Mouse (Mus musculus) cerebellum, adult 2 months (tissue): ENCODE results near the gene Fam222a. TPM values are rescaled to one million over a fixed set of nuclear protein-coding genes. Genes with fewer than 3 reads are reported as not detected.

Experiments used
- DNase-seq, 2 experiments: peaks; one replicate each; pipeline ENCODE4 v3.0.0; 2021
- H3K27ac ChIP-seq: fragments of 200-500 bp; 2 replicates; pipeline ENCODE4 v1.5.1; 2012; ENCODE audit warnings: low read length, control low read depth, inconsistent platforms; ENCODE audit not compliant: insufficient read depth
- H3K27me3 ChIP-seq: fragments of 200-500 bp; 2 replicates; pipeline ENCODE4 v1.6.1; 2012; ENCODE audit warnings: inconsistent platforms, mild to moderate bottlenecking, low read length, moderate library complexity; ENCODE audit not compliant: control insufficient read depth, insufficient read depth
- H3K4me1 ChIP-seq: fragments of 200-500 bp; 2 replicates; pipeline ENCODE4 v1.6.1; 2011; ENCODE audit warnings: low read length; ENCODE audit not compliant: control insufficient read depth, insufficient read depth
- H3K4me3 ChIP-seq: fragments of 200-500 bp; replicated peaks from 2 replicates; pipeline ENCODE3; 2011; ENCODE audit warnings: mild to moderate bottlenecking, low read depth, low read length, control low read depth; ENCODE audit not compliant: insufficient read depth
- CTCF ChIP-seq: fragments of 200-500 bp; IDR thresholded peaks from 2 replicates; pipeline ENCODE4 v1.5.1; 2011; ENCODE audit warnings: low read depth, mild to moderate bottlenecking, control low read depth, low read length, moderate library complexity, borderline replicate concordance; ENCODE audit not compliant: insufficient read depth
- POLR2A ChIP-seq: fragments of 200-500 bp; IDR thresholded peaks from 2 replicates; pipeline ENCODE4 v1.6.1; 2011; ENCODE audit warnings: low read length, control low read depth, borderline replicate concordance; ENCODE audit not compliant: insufficient read depth
- WGBS: fragments of 180-500 bp; shearing (Covaris S2); methylation state at CpG from one replicate; pipeline ENCODE4 v1.1.7; 2018; 5-methylcytosine and 5-hydroxymethylcytosine counted together
- polyA plus RNA-seq: library from polyadenylated mRNA; depleted of rRNA; stranded (reverse); fragments of >200 nt; gene quantifications from 2 replicates; pipeline ENCODE4 v1.2.3, GENCODE M21; 2012; rRNA removed

The Fam222a gene
- polyA plus RNA-seq, 1 experiment = 18.7 TPM

DNA sequence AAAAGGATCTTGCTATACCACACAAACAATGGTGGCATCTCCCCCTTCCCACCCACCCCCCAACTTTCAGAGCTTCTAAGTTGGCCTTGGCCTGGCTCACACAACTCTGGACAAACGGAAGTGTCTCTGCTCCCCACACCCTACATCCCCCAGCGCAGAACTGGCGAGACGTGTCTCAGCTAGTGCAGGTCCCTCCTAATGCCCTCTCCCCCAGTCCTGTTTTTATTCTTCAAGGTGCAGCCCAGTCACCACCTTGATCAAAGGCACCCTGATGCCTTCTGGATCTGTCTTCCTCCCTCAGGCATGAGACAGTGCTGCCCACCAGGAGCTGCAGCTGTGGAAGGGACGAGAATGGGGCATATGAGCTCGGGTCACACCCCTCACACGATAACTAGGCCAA lies 88.5 kb downstream of the Fam222a start:
- 89% methylated on average over 7 of the region's 7 CpGs for WGBS
- DNase-seq = no peak
- TF ChIP-seq CTCF (no peak), POLR2A (no peak)
- H3K27me3 ChIP-seq = peaks cover 4% of the 10 kb centered on the region; the same call in 1 of the 2 replicates
- H3K27ac ChIP-seq = no peak overlapping the region
- no peaks in the 10 kb centered on the region for H3K4me1 ChIP-seq
- no peak overlapping the region for H3K4me3 ChIP-seq

- no peak overlapping the region for H3K4me3 ChIP-seq
Observed at GRCm38 (mm10) chr5:114657426-114657825, 89.6 kb downstream of the Fam222a start.

GRCm38 (mm10) chr5:114658255-114658654 lies 90.4 kb downstream of the Fam222a start, which contains the start of gene Trpv4:
TSS of gene Trpv4 (minus strand) at chr5:114658421.
- peaks cover 4% of the 10 kb centered on the region; the same call in 1 of the 2 replicates for H3K27me3 ChIP-seq
- 4% methylated on average over 46 of the region's 47 CpGs for WGBS
- no peaks in the 10 kb centered on the region for H3K4me1 ChIP-seq
- no peak within 1 kb of the TSS for H3K4me3 ChIP-seq
- no peak within 1 kb of the TSS for H3K27ac ChIP-seq
- TF ChIP-seq POLR2A (no peak), CTCF (no peak)
- no peak for DNase-seq

More at GRCm38 (mm10) chr5:114657426-114657825, 89.6 kb downstream of the Fam222a start:
- Histone ChIP-seq H3K4me1 (no peaks in the 10 kb centered on the region), H3K27ac (no peak overlapping the region), H3K27me3 (peaks cover 4% of the 10 kb centered on the region; the same call in 1 of the 2 replicates)
- DNase-seq = no peak
- WGBS = 19% methylated on average over 10 of the region's 10 CpGs
- TF ChIP-seq POLR2A (no peak), CTCF (no peak)

DNA sequence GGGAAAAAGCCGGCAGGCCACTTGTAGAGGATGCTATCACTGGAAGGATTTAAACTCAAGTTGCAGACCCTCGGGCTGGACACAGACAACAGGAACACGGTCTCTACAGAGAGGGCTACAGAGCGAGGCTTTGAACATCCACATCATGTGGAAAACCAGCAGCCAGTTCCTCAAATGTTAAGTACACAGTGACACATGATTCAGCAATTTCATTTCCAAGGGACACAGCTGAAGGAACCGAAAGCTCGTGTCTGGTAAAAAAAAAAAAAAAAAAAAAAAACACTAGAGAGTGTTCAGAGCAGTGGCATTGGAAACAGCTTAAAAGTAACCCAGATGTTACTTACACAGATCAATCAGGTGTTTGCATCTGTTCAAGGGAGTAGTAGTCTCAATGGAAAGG lies 93.2 kb downstream of the Fam222a start:
- 81% methylated on average over 6 of the region's 6 CpGs for WGBS
- no peaks in the 10 kb centered on the region for H3K4me1 ChIP-seq

More for the DNA sequence above, 93.2 kb downstream of the Fam222a start:
- DNase-seq = no peak
- Histone ChIP-seq H3K4me3 (no peak overlapping the region), H3K27ac (no peak overlapping the region), H3K27me3 (peaks cover 4% of the 10 kb centered on the region; the same call in 1 of the 2 replicates)
- no peak for TF ChIP-seq CTCF
- TF ChIP-seq POLR2A = no peak

Other genes starting within 250 kb of the Fam222a start
- 42.5 and 44.3 TPM in 2 replicates for gene Kctd10, start 187.5 kb upstream of the Fam222a start, polyA plus RNA-seq
- 62.9 and 63.9 TPM in 2 replicates for gene Ube3b, start 187.4 kb upstream of the Fam222a start, polyA plus RNA-seq
- gene Mmab, start 124.0 kb upstream of the Fam222a start, polyA plus RNA-seq = 16.9 and 19.2 TPM in 2 replicates
- gene Mvk, start 123.7 kb upstream of the Fam222a start, polyA plus RNA-seq = 37.1 and 38.8 TPM in 2 replicates
- 3.0 and 5.5 TPM in 2 replicates for gene Trpv4, start 90.4 kb downstream of the Fam222a start, polyA plus RNA-seq
- gene Gltp, start 123.0 kb downstream of the Fam222a start, polyA plus RNA-seq = 79.3 and 87.5 TPM in 2 replicates
- 33.9 and 35.5 TPM in 2 replicates for gene Tchp, start 139.7 kb downstream of the Fam222a start, polyA plus RNA-seq
- 61.6 and 62.1 TPM in 2 replicates for gene Ankrd13a, start 206.7 kb downstream of the Fam222a start, polyA plus RNA-seq
- gene Git2, start 207.5 kb downstream of the Fam222a start, polyA plus RNA-seq = 96.5 and 107 TPM in 2 replicates